Mouse (Mus musculus) heart, embryonic 11.5 days (tissue): ENCODE results near the gene Meioc. TPM values are rescaled to one million over a fixed set of nuclear protein-coding genes. Genes with fewer than 3 reads are reported as not detected.

Experiments
- ATAC-seq: fragments of 200-750 bp; cut with Nextera tagmentation; replicated peaks from 2 replicates; pipeline ENCODE4 v1.8.0; 2017; ENCODE audit warnings: moderate library complexity; ENCODE audit not compliant: insufficient number of reproducible peaks, low FRiP score, low TSS enrichment
- H3K27ac ChIP-seq: fragments of 300-500 bp; sonication (generic); 2 replicates; pipeline ENCODE4 v1.5.1; 2014; ENCODE audit warnings: mild to moderate bottlenecking, low read depth, low read length
- H3K27me3 ChIP-seq: fragments of 300-500 bp; sonication (generic); 2 replicates; pipeline ENCODE4 v1.6.1; 2014; ENCODE audit warnings: mild to moderate bottlenecking, low read length, mixed read lengths; ENCODE audit not compliant: control insufficient read depth, insufficient read depth
- H3K36me3 ChIP-seq: fragments of 300-500 bp; sonication (generic); 2 replicates; pipeline ENCODE4 v1.6.1; 2014; ENCODE audit warnings: mild to moderate bottlenecking, low read length, moderate library complexity, mixed read lengths; ENCODE audit not compliant: control insufficient read depth, insufficient read depth
- H3K4me1 ChIP-seq: fragments of 300-500 bp; sonication (generic); 2 replicates; pipeline ENCODE4 v1.6.1; 2014; ENCODE audit warnings: low read length; ENCODE audit not compliant: control insufficient read depth, insufficient read depth
- H3K4me2 ChIP-seq: fragments of 300-500 bp; sonication (generic); 2 replicates; pipeline ENCODE4 v1.6.1; 2014; ENCODE audit warnings: mild to moderate bottlenecking, moderate library complexity
- H3K4me3 ChIP-seq: fragments of 300-500 bp; sonication (generic); 2 replicates; pipeline ENCODE4 v1.5.1; 2014; ENCODE audit warnings: low read depth, low read length
- H3K9ac ChIP-seq: fragments of 300-500 bp; sonication (generic); 2 replicates; pipeline ENCODE4 v1.6.1; 2014; ENCODE audit warnings: mild to moderate bottlenecking, low read depth, low read length, moderate library complexity
- H3K9me3 ChIP-seq: fragments of 300-500 bp; sonication (generic); replicated peaks from 2 replicates; pipeline ENCODE4 v1.6.1; 2016; ENCODE audit warnings: low read length; ENCODE audit not compliant: control insufficient read depth
- WGBS: fragments of 180-500 bp; shearing (Covaris S2); extraction: QIAGEN DNeasy Blood & Tissue Kit; methylation state at CpG from one replicate; pipeline ENCODE4 v1.1.7; 2014; ENCODE audit not compliant: insufficient replicate concordance; 5-methylcytosine and 5-hydroxymethylcytosine counted together
- polyA plus RNA-seq: library from polyadenylated mRNA; unstranded; fragments of >200 nt; fragmentation: Nextera tagmentation; extraction: Ambion mirVana; gene quantifications from 2 replicates; pipeline ENCODE4 v1.2.1, GENCODE M21; 2014

The Meioc gene
- 0.96 and 1.1 TPM in 2 replicates for polyA plus RNA-seq

- H3K27ac ChIP-seq: no peak within 1 kb of the TSS
- peaks cover 2% of the 10 kb centered on the region for H3K9me3 ChIP-seq
- no peak within 1 kb of the TSS for H3K4me3 ChIP-seq
- no peak within 1 kb of the TSS for H3K4me2 ChIP-seq
- H3K4me1 ChIP-seq: peaks cover 3% of the 10 kb centered on the region; the same call in 1 of the 2 replicates
- no peaks in the 10 kb centered on the region for H3K36me3 ChIP-seq
- 63% methylated on average over 3 of the region's 3 CpGs for WGBS
- ATAC-seq: no peak
- H3K27me3 ChIP-seq: peaks cover 30% of the 10 kb centered on the region
- H3K9ac ChIP-seq: no peak within 1 kb of the TSS
These were observed at the start of gene Meioc for GRCm38 (mm10) chr11:102663416-102663815. Gene Meioc, plus strand, starts transcription at chr11:102663716.

- Histone ChIP-seq H3K36me3 (no peaks in the 10 kb centered on the region), H3K27ac (no peak overlapping the region), H3K9ac (no peak overlapping the region), H3K4me1 (peaks cover 11% of the 10 kb centered on the region), H3K4me3 (no peak overlapping the region), H3K9me3 (0 out of 2 replicates have a peak, but pooled peaks cover 2% of the 10 kb centered on the region), H3K27me3 (no peaks in the 10 kb centered on the region), H3K4me2 (no peak overlapping the region)
- ATAC-seq: no peak
- WGBS: 69% methylated on average over 2 of the region's 2 CpGs
These were observed 44.1 kb upstream of the Meioc start for GRCm38 (mm10) chr11:102619449-102619848.

GRCm38 (mm10) chr11:102623876-102624789 is 39.4 kb upstream of the Meioc start:
- Histone ChIP-seq H3K27ac (peak overlapping the region; percentile 92), H3K27me3 (no peaks in the 10 kb centered on the region), H3K9ac (peak overlapping the region; percentile 67), H3K36me3 (no peaks in the 10 kb centered on the region), H3K4me3 (peak overlapping the region; percentile 36), H3K4me2 (peak overlapping the region; percentile 62), H3K9me3 (0 out of 2 replicates have a peak, but pooled peaks cover 2% of the 10 kb centered on the region), H3K4me1 (peaks cover 23% of the 10 kb centered on the region)
- WGBS: 7% methylated on average over 17 of the region's 17 CpGs
- peak; percentile 76 for ATAC-seq

- Histone ChIP-seq H3K4me3 (no peak overlapping the region), H3K4me1 (peaks cover 27% of the 10 kb centered on the region), H3K9ac (peak overlapping the region; percentile 67; the same call in 1 of the 2 replicates), H3K9me3 (no peaks in the 10 kb centered on the region), H3K4me2 (peak overlapping the region; percentile 62), H3K27me3 (no peaks in the 10 kb centered on the region), H3K36me3 (no peaks in the 10 kb centered on the region), H3K27ac (peak overlapping the region; percentile 92)
- WGBS: 34% methylated on average over 14 of the region's 14 CpGs
- no peak for ATAC-seq
These were observed 38.6 kb upstream of the Meioc start for GRCm38 (mm10) chr11:102624888-102625407.

DNA sequence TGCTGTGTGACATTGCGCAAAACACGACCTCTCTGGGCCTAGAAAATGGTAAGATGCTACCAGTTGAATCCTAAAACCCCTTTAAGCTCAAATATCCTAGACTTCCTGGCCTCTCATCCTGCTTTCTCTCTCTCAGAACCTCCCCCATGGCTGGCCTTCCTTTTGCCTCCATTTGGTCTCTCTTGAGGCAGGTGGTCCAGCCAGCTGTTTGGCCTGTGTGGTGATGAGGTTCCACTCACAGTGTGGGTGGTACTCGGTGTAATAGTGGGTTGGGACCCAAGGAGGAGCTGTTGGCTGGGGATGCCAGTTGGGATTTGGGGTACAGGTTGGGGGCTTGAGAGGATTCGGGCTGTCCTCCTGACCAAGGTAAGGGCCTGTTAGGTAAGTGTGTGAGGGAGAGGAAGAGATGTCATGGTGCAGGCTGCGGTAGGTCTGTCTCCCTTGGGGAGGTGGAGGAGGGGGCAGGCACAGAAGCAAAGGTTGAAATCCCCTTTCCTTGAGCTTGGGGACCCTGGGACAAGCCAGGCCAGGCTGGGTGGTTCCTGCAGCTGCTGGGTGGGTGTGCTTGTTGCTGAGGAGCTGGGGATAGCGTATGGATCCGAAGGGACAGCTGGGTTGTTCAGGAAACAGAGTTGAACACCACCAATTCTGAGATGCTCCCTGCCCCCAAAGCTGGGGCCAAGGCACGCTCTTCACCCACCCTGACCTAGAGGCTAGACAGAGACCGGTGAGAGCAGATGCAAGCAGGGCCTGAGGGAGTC is 36.2 kb upstream of the Meioc start:
- no peaks in the 10 kb centered on the region for H3K36me3 ChIP-seq

DNA sequence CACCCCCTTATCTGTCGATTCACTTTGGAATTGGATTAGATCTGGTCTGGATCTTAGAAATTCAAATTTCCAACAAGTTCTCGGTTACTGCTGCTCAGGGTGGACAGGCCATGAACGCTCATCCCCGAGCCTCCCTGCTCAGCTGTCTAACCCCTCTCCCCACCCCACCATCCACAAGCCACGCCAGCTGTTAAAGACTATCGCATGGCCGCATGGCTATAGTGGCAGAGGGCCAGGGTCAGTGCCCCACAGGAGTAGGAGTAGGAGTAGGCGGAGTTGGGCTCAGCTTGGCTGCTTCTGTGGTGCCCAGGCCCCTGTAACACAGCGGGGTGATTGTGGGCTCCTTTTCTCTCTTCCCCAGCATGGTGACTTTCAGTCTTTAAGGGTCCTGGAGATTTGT is 35.0 kb upstream of the Meioc start:
- 71% methylated on average over 9 of the region's 9 CpGs for WGBS
- H3K27ac ChIP-seq: no peak overlapping the region

More for the DNA sequence above, 36.2 kb upstream of the Meioc start:
- Histone ChIP-seq H3K4me1 (peaks cover 42% of the 10 kb centered on the region), H3K27ac (no peak overlapping the region), H3K27me3 (no peaks in the 10 kb centered on the region), H3K9ac (no peak overlapping the region), H3K9me3 (no peaks in the 10 kb centered on the region), H3K4me2 (no peak overlapping the region), H3K4me3 (no peak overlapping the region)
- ATAC-seq: no peak
- WGBS: 84% methylated on average over 9 of the region's 9 CpGs

GRCm38 (mm10) chr11:102629375-102629774 is 34.1 kb upstream of the Meioc start:
- H3K36me3 ChIP-seq: no peaks in the 10 kb centered on the region
- no peaks in the 10 kb centered on the region for H3K9me3 ChIP-seq
- no peak overlapping the region for H3K9ac ChIP-seq
- no peak for ATAC-seq
- H3K4me2 ChIP-seq: no peak overlapping the region
- no peak overlapping the region for H3K4me3 ChIP-seq
- 43% methylated on average over 8 of the region's 8 CpGs for WGBS
- peaks cover 41% of the 10 kb centered on the region for H3K4me1 ChIP-seq
- no peaks in the 10 kb centered on the region for H3K27me3 ChIP-seq
- no peak overlapping the region for H3K27ac ChIP-seq

More for the DNA sequence above, 35.0 kb upstream of the Meioc start:
- Histone ChIP-seq H3K9ac (no peak overlapping the region), H3K36me3 (no peaks in the 10 kb centered on the region), H3K4me2 (no peak overlapping the region), H3K4me1 (peaks cover 50% of the 10 kb centered on the region), H3K9me3 (no peaks in the 10 kb centered on the region), H3K4me3 (no peak overlapping the region), H3K27me3 (no peaks in the 10 kb centered on the region)
- ATAC-seq: no peak

- no peak overlapping the region for H3K4me2 ChIP-seq
- H3K9ac ChIP-seq: no peak overlapping the region
- no peak overlapping the region for H3K4me3 ChIP-seq
- H3K9me3 ChIP-seq: no peaks in the 10 kb centered on the region
- no peaks in the 10 kb centered on the region for H3K27me3 ChIP-seq
- no peak for ATAC-seq
- H3K4me1 ChIP-seq: peaks cover 29% of the 10 kb centered on the region
- no peaks in the 10 kb centered on the region for H3K36me3 ChIP-seq
- 22% methylated on average over 7 of the region's 7 CpGs for WGBS
- H3K27ac ChIP-seq: no peak overlapping the region
These were observed 32.8 kb upstream of the Meioc start for GRCm38 (mm10) chr11:102630731-102631130.
